Mouse (Mus musculus) kidney, adult 2 months (tissue): ENCODE measurements at regions not wholly inside any gene's neighbourhood (a gene's known extent, or its start where the extent isn't known, plus 50 kb on each side); places are given as distances from the start of the nearest gene placed in this dataset.
"Not testable (repeated sequence)": the region's sequence is repeated elsewhere in the genome, so short reads cannot be mapped to it uniquely, and the experiment has no call there.

Source experiments
- CTCF ChIP-seq: fragments of 200-500 bp; conservative IDR thresholded peaks from 2 replicates; pipeline ENCODE4 v1.5.1; 2011; ENCODE audit warnings: low read depth, mild to moderate bottlenecking, control low read depth, low read length, moderate library complexity, mixed read lengths; ENCODE audit not compliant: insufficient read depth, insufficient read length
- POLR2A ChIP-seq: fragments of 200-500 bp; IDR thresholded peaks from one replicate; pipeline ENCODE4 v1.6.1; 2011; ENCODE audit warnings: low read depth, low read length, control low read depth

DNA sequence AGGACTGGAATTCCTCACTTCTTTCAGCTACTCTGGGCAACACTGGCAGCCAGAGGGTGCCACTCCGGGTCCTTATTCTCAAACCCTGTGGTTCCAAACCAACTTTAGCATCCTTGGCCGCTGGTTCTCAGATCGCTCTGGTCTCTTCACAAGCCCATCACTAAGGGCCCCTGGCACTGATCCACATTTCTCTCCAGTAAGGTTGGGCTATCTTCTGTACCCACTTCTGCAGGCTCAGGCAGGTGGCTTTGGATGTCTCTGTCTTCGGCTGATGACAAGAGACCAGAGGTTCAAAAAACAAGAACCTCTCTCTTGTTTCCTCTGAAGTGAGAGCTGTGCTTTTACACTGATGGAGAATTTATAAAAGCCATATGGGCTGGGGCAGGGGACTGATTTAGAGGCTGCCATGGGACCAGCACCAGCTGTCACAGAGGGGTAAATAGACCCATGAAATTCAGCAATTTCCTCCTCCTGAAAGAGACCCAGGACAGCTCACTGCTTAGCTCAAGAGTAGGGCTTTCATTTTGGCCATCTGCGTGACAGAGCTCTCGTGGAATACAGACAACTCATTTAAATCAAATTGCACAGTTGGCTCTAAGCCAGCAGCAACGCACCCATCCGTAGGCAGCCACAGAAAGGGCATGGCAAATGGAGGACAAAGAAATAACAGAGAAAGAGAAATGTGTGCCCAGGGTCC, 54.3 kb upstream of the Dynlt1c start:
- TF ChIP-seq CTCF, POLR2A: not testable (repeated sequence)
